Mouse (Mus musculus) midbrain, embryonic 14.5 days (tissue): ENCODE data around the gene Tacr3. TPM values are rescaled to one million over a fixed set of nuclear protein-coding genes. Genes with fewer than 3 reads are reported as not detected.

Source experiments
- ATAC-seq: fragments of 200-750 bp; cut with Nextera tagmentation; 2 replicates; pipeline ENCODE4 v1.8.0; 2017; ENCODE audit warnings: moderate number of reproducible peaks, moderate library complexity; ENCODE audit not compliant: low FRiP score, low TSS enrichment
- DNase-seq: peaks from one replicate; pipeline ENCODE4 v3.0.0-alpha.2; 2015
- H3K27ac ChIP-seq: fragments of 300-500 bp; sonication (generic); replicated peaks from 2 replicates; pipeline ENCODE4 v1.5.1; 2014; ENCODE audit warnings: mild to moderate bottlenecking, low read depth, low read length, moderate library complexity
- H3K27me3 ChIP-seq: fragments of 300-500 bp; sonication (generic); 2 replicates; pipeline ENCODE4 v1.6.1; 2014; ENCODE audit warnings: low read length, control low read depth, mixed read lengths; ENCODE audit not compliant: control insufficient read depth, insufficient read depth
- H3K36me3 ChIP-seq: fragments of 300-500 bp; sonication (generic); 2 replicates; pipeline ENCODE4 v1.6.1; 2014; ENCODE audit warnings: low read length, control low read depth; ENCODE audit not compliant: control insufficient read depth, insufficient read depth
- H3K4me1 ChIP-seq: fragments of 300-500 bp; sonication (generic); 2 replicates; pipeline ENCODE4 v1.6.1; 2014; ENCODE audit warnings: mild to moderate bottlenecking, antibody characterized with exemption, low read length, control low read depth; ENCODE audit not compliant: control insufficient read depth, insufficient read depth
- H3K4me2 ChIP-seq: fragments of 300-500 bp; sonication (generic); 2 replicates; pipeline ENCODE4 v1.6.1; 2014; ENCODE audit warnings: mild to moderate bottlenecking, low read length, moderate library complexity
- H3K4me3 ChIP-seq: fragments of 300-500 bp; sonication (generic); replicated peaks from 2 replicates; pipeline ENCODE4 v1.5.1; 2014; ENCODE audit warnings: low read depth, low read length
- H3K9ac ChIP-seq: fragments of 300-500 bp; sonication (generic); replicated peaks from 2 replicates; pipeline ENCODE4 v1.6.1; 2014; ENCODE audit warnings: mild to moderate bottlenecking, low read length, moderate library complexity
- H3K9me3 ChIP-seq: fragments of 300-500 bp; sonication (generic); 2 replicates; pipeline ENCODE4 v1.6.1; 2016; ENCODE audit warnings: low read length, control low read depth, mixed read lengths; ENCODE audit not compliant: control insufficient read depth
- WGBS: fragments of 180-500 bp; shearing (Covaris S2); extraction: QIAGEN DNeasy Blood & Tissue Kit; methylation state at CpG from one replicate; pipeline ENCODE4 v1.1.7; 2014; 5-methylcytosine and 5-hydroxymethylcytosine counted together
- polyA plus RNA-seq: library from polyadenylated mRNA; unstranded; fragments of >200 nt; fragmentation: Nextera tagmentation; extraction: Ambion mirVana; gene quantifications from 2 replicates; pipeline ENCODE4 v1.2.1, GENCODE M21; 2014

Gene Tacr3
- polyA plus RNA-seq, 1 experiment from 2014 or later, result 4.6 TPM

DNA sequence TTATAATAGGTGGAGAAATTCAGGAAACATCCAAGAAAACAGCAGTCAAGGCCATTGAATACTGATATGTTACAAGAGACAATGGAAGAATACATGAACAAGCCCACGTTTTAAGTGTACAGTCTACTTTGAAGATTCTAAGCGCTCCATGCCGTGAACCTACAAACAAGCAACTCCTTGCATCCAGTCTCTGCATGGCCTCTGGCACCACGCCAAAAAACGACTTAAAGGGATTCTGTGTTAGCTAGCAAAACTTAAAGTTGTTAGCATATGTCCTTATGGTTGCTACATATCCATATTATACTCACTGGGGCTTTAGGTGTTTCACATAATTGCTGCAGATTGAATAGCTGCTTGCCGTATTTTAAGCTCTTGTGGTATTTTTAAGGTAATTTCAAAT lies 134.7 kb downstream of the Tacr3 start:
- ATAC-seq, result no peak
- DNase-seq, result peak; percentile 57
- no peak overlapping the region for H3K4me2 ChIP-seq
- no peaks in the 10 kb centered on the region for H3K27me3 ChIP-seq
- 68% methylated on average over 6 of the region's 6 CpGs for WGBS
- H3K36me3 ChIP-seq, result no peaks in the 10 kb centered on the region
- H3K9ac ChIP-seq, result no peak overlapping the region
- H3K4me1 ChIP-seq, result no peaks in the 10 kb centered on the region
- no peaks in the 10 kb centered on the region for H3K9me3 ChIP-seq
- H3K27ac ChIP-seq, result no peak overlapping the region
- no peak overlapping the region for H3K4me3 ChIP-seq

DNA sequence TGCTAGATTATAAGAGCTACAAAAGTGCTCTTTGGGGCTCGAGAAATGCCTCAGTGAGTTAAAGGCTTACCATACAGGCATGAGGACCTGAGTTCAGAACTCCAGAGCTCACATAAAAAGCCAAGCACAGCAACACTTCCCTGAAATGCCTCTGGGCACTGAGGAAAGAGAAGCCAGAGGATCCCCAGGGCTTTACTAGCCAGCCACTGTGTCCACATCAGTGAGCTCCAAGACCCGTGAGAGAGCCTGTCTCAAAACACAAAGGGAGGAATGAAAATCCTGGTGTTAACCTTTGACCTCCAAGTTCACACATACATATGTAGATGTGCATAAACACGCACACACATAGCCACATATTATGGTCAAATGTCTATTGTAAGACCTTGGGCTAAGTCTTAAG lies 150.1 kb downstream of the Tacr3 start:
- H3K36me3 ChIP-seq, result no peaks in the 10 kb centered on the region
- no peak overlapping the region for H3K27ac ChIP-seq
- no peak overlapping the region for H3K4me3 ChIP-seq
- WGBS, result 9% methylated on average over 3 of the region's 3 CpGs
- H3K9me3 ChIP-seq, result no peaks in the 10 kb centered on the region
- H3K4me2 ChIP-seq, result no peak overlapping the region
- H3K27me3 ChIP-seq, result no peaks in the 10 kb centered on the region
- DNase-seq (no peak), ATAC-seq (no peak)
- H3K4me1 ChIP-seq, result no peaks in the 10 kb centered on the region
- H3K9ac ChIP-seq, result no peak overlapping the region

DNA sequence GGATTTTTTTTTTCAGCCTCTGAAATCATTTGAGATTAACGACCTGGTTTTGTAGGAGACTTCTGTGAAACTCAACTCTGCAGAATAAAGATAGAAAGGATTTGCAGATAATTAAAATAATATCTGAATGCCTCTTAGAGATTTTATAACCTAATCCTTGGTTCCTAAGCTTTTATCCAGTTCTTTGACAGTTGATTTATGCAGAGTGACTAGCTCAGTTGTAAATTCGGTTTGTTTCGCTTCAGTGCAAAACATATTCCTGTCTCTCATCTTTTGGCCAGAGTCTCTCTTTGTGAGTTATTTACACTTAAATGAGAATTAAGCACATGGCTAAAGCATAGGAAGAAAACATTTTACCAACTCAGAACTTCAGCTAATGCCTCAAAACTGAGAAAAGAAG lies 151.3 kb downstream of the Tacr3 start:
- Histone ChIP-seq H3K36me3 (no peaks in the 10 kb centered on the region), H3K4me2 (no peak overlapping the region), H3K9me3 (no peaks in the 10 kb centered on the region), H3K9ac (no peak overlapping the region), H3K4me3 (no peak overlapping the region), H3K4me1 (no peaks in the 10 kb centered on the region), H3K27me3 (no peaks in the 10 kb centered on the region), H3K27ac (no peak overlapping the region)
- WGBS, result 53% methylated on average over 3 of the region's 3 CpGs
- ATAC-seq (no peak), DNase-seq (no peak)
